Mouse (Mus musculus) yolk sac, embryonic 10.5 days (tissue): ENCODE results near the gene Kcng4.

Experiments
- DNase-seq: peaks from one replicate; pipeline ENCODE4 v3.0.0-alpha.2; 2017; ENCODE audit warnings: low spot score

Gene Kcng4

DNA sequence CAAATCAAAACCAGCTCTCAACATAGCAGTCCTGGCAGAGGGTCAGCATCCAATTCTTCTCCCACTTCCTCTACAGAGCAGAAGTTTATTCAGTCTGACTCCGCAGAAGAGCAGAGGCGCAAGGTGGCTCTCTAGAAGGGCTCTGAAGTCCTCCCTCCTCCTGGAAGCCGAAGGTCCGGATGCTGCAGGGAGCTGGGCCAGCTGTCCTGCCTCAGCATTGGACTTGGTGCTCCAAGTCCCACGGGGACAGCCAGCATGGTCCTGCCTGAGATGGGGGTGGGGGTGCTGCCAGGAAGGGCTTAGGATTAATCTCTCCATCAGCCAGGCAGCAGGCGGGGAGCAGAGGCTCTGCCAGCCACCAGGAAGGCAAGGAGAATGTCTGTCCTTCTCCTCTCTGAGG is at the start of gene Kcng4:
Gene Kcng4 (minus strand): TSS at position 303 of the 400 bp plus-strand sequence.
- no peak for DNase-seq

DNA sequence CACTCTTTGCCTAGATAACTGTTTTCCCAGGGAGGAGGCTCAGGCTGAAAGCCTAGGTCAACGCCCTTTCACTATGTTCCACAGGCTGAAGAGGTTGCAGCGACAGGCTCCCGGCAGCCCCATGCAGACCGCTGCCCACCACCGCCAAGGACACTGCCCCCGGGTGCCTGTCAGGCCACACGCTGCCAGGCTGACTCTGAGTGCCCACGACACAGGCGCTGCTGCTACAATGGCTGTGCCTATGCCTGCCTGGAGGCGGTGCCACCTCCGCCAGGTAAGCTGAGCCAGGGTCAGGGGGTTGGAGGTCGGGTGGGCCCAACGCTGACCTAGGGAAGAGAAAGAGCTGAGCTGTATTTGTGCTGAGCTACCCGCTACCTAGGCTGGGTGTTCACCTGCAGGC is 43.7 kb upstream of the Kcng4 start:
- DNase-seq, result no peak

DNA sequence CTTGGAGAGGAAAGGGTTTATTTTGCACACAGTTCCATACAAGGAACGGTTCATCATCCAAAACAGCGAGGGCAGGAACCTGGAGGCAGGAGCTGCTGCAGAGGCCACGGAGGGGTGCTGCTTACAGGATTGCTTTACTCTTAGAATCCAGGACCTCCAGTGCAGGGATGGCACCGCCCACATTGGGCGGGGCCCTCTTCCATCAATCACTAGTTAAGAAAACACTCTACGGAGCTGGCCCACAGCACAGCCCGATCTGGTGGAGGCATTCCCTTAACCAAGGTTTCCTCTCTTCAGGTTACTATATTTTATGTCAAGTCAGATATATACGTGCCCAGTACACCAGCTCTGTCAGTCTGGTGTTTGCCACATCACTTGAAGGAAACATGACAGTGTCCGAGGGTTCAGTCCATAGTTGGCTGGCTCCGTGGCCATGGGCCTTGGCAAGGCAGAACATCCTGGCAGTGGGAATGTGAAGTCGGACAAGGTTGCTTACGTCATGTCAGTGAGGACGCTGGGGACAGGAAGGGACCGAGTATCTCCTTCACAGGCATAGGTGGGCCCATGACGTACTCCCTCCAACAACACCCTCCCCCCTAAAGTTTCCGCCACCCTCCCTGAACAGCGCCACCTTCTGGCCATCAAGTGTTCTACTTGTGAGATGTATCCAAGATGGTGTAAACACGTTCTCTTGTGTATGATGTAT is 42.8 kb upstream of the Kcng4 start:
- DNase-seq, result peak; percentile 43

DNA sequence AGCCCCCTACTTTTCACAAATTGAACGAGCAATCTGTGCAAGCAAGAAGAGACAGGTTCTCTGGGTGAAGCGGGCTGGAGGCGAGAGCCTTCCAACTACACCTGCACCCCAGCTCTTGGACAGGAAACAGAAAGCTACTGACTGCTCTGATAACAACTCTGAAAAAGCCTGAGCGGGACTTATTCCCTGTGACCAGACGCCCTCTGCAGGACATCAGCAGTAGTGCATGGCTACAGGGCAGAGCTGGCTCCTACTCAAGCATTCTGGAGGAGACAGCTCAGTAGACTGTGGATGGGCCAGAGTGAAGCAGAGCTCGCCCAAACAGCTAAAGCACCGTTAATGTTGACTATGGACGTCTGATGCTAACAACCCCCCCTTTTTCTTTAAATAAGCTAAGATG is 40.9 kb upstream of the Kcng4 start:
- DNase-seq, result peak; percentile 66

DNA sequence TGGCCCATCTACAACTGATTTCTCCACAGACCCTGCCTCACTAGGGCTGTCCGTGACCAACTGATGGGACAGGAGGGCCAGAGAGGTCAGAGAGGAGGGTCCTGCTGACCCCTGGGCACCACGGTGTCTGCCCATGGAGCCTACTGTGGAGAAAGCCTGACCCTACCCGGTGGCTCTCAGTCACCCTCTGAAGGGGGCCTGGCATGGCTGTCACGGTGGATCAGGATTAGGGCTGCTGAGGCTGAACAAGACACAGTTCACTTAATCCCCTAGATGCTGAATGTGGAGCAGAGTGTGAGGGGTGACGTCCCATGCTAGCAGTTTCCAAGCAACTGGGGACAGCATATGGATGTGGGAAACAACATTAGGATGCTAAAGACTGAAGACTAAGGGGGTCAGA is 40.0 kb upstream of the Kcng4 start:
- no peak for DNase-seq

DNA sequence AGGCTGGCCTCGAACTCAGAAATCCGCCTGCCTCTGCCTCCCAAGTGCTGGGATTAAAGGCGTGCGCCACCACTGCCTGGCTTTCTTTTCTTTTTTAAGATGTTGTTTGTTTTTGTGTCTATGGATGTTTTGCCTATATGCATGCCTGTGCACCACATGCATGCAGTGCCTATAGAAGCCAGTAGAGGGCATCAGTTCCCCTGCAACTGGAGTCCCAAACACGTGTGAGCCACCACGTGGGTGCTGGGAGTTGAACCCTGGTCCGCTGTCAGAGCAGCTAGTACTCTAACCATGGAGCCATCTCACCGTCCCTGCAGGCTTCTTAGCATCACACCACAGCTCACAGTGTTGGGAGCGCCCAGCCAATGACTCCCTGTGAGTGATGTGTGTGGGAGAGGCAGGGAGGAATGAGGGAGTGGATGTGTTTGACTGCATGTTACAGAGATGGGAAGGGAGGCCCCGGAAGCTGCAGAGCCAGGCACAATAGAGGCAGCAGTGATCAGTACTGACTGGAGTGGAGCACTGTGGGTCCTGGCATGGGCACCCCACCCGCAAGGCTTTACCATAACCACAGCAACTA is 38.6 kb upstream of the Kcng4 start:
- no peak for DNase-seq

DNA sequence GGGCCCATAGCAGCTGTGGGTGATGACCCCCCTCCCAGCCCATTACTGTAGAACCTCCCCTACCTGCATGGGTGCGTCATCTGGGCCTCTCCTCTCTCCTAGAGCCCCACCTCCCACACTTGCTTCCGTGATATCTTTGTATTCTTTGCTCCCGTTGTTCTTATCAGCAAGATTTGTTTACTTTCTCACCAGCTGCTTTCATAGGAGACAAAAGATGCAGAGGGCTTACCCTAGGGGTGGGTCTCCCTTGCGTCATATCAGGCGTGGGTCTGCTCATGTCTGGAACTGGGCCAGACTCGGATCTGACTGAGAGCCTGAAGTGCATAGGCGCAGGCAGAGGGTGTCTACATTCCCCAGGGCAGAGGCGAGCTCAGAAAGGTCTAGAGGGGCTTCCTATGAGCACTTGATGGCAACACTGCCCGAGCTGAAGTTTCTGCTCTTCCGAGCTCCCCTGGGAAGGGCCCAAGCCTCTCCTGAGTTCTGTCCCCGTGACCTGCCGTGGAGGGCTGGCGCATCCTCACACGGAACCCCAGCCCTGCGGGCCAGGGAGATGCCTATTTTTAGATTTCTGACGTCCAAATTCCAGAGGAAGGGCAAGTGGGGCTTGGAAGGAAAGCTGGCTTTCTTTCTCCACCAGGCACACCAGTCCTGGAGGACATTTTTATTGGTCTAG is 35.1 kb upstream of the Kcng4 start:
- peak; percentile 67 for DNase-seq

DNA sequence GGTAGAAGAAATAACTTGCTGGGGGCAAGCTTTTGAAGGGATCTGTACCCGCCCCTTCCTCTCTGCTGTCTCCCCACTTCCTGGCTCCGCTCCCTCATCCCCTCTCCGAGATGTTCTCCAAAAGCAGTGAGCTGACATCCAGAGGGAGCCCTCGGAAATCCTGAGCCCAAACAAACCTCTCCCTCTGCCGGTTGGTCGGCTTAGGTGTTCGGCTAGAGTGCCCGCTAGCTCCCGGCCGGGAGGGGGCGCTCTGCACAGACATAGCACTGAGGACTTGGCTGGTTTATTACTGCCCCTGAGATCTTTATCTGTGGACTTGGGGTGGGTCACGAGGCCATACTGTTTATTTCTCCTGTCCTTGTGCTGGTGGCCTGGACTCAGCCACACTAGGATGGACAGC is 33.8 kb upstream of the Kcng4 start:
- no peak for DNase-seq

DNA sequence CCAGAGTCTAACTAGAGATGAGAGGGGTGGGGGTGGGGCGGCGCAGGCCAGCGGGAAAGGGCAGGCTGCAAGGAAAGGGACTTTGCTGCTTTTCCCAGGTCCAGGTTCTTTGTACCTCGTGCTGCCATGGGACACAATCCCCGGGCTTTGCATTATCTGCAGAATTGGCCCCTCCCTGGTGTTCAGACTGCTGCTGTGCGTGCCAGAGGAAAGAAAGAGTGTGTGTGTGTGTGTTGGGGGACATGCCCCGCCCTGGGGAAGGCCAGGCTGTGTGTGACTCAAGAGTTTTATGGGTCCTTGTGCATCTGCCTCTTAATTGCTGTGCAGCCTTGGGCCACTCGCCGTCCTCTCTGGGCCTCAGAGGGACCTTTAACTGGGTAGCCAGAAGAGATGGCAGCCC is 33.0 kb upstream of the Kcng4 start:
- DNase-seq, result no peak

DNA sequence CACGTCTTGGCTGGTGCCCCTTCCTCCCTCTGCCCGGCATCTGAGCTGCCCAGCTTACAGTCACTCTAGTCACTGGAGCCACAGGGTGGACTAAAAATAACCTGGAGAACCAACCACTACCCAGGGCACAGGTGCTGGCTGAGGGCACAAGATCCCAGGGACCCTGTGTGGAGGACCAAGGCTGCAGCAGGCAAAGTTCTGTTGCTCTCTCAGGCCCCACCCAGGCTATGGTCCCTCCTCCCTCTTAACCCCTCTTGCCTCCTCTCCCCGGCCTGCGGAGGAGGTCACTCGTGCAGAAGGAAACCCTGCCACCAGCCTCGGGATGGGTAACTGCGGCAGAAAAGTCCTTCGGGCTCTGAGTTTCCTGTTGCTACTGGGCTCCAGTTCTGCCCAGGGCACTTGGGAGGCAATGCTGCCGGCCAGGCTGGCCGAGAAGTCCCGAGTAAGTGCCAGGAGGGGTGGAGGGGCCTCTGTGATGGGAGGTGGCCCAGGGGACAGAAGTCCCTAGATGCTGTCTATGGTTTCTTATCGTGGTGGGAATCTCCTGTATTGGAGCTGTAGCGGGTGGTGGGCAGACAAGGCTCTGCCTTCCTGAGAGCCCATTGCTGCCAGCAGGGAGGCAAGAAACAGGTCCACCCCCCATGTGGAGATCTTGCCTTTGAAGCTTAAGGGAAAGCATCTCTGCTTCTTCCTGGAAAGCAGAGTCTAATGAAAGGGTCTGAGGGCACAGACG is 30.9 kb upstream of the Kcng4 start, which contains the start of gene Wfdc1:
Gene Wfdc1 (plus strand): TSS at position 147 of the 733 bp plus-strand sequence.
- DNase-seq, result no peak

DNA sequence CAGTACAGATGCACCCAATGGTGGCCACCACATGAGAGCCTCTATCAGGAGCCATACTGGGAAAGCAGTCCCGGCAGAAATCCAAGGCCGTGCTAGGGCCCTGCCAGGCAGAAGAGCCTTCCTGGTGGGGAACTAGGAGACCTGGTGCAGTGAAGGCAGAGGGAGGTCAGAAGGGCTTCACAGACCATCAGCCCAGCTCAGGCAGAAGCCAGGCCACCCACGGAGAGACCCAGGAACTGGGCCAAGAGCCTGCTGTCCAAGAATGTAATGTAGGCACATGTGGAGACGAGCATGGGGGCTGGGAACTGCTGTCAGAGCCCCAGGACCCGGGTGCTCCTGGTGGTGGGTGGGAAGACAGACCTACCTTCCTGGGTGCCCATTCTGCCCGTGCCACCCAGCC is 29.8 kb upstream of the Kcng4 start:
- DNase-seq, result peak; percentile 45

DNA sequence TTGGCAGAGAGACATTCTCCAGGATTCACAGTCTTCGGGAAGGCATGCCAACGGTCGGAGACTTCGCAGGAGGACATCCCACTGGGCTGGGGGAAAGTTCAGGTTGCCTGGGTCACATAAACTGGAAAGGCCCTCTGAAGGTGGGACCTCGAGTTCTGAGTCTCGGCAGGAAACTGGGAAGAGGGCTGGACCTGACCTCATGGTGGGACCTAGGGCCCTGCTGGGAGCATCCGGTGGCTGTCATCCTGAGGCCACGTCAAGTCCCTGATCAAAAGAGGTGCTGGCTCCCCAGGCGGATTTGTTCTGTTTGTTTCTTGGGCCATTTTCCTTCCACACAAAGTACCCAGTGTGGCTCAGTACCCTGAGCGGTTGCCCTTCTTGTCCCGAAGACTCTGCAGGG is 28.0 kb upstream of the Kcng4 start:
- no peak for DNase-seq

DNA sequence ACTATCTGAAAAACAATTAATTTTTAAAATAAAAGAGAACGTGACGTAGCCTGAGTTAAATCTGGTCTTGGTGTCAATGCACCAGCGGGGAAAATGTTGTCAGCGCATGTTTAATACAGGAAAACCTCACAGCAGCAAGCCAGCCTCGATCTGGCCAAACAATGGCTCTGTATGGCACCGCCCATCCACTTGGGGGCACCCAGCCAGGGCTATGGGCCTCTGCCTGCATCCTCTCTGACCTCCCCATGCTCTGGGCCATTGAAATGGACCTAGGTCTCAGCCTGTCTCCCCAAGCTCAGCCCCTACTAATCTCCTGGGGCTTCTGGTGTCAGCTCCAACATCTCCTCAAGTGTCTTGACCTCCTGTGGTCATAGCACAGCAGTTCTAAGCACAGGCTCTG is 26.4 kb upstream of the Kcng4 start:
- DNase-seq, result no peak

DNA sequence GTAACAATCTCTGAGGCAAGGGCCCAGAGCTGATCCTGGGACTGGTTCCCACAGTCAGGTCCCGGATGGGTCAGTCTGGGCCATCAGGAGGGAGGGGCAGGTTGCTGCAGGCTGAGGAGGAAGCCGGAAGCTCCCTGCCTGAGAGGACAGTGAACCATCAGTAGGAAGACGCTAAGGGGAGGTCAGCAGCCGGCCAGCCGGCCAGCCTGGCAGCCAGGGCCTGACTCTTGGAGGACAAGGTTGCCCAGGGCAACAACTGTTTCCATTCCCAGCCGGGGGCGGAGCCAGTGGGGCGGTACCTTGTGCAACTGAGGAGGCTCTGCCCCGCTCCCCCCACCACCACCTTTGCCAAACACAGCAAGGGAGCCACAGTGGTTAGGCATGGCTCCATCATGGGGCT is 25.6 kb upstream of the Kcng4 start:
- peak; percentile 65 for DNase-seq

DNA sequence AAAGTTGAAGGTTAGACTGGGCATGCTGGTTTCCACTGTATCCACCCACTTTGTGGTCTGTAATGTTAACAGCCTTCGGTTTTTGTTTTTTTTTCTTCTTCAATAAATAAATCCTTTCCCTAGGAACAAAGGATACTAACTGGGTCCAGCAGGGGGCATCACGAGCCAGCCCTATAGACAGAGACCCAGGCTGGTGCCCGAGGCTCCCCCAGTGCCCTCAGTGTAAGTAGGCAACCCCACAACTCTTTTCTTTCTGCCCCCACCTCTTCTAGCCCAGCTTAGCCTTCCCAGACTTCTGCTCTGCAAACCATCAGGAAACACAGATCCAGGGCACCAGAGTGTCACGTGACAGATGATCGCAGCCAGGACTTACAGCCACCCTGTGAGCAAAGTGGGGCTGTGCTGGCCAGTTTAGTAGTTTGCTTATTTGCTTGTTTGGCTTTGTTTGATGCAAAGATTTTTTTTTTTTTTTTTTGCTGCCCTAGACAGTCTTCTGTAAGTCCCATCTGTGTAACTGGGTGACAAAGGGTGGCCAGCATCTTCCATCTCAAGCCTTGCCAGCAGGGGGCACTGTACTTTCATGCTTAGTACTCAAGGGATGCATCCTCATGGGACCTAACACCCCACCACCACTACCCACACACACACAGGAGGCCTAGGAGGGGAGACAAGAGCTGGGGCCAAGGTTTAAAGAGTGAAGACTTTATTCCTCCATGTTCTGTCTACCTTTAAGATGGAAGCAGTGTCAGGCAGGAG is 21.4 kb upstream of the Kcng4 start:
- peak; percentile 41 for DNase-seq

DNA sequence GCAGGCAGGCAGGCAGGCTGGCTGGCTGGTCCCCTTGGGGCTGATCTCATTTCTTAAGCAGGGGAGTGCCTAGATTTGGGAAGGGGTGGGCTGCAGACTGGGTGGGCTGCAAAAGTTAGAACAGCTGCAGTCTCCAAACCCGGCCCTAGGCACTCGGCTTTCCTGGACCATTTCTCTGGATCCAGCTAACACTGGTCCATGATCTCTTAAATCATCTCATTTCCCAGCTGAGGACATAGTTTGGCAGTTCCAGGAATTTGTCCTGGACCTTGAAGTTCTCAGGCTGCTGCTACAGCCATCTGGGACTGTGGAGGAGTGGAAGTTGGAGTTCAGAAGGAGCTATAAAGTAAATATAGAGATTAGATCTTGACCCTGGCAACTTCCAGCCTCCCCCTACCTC is 15.8 kb upstream of the Kcng4 start:
- no peak for DNase-seq

DNA sequence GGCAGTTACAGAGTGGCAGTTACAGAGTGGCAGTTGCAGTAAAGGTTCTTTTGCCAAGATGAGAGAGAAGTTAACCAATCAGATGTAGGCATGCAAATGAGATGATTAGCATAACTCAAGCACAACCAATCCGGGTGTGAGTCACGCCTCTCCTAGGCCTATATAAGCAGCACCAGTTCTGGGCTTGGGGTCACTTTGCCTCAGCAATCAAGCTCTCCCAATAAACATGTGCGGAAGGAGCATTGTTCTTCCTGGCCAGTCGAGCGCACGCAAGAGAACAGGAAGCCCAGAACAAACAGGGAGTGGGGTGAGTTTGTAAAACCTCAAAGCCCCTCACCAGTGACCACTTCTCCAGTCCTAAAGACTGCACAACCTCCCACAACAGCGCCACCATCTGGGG is 11.4 kb upstream of the Kcng4 start:
- DNase-seq, result no peak

DNA sequence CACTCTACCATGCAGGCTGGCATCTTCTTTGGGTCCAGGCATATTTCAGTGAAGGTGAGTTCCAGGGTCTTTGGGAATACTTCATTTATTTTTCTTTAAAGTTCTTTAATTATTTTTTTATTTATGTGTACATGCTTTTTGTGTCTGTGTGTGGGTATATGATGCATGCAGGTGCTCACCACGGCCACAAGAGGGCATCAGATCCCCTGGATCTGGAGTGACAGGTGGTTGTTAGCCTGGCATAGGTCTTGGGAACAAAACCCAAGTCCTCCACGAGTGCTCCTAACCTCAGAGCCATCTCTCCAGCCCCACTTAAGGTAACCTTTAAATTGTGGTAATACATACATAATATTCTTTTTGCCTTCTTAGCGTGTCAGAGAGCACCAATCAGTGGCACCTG is 10.7 kb upstream of the Kcng4 start:
- DNase-seq, result no peak

DNA sequence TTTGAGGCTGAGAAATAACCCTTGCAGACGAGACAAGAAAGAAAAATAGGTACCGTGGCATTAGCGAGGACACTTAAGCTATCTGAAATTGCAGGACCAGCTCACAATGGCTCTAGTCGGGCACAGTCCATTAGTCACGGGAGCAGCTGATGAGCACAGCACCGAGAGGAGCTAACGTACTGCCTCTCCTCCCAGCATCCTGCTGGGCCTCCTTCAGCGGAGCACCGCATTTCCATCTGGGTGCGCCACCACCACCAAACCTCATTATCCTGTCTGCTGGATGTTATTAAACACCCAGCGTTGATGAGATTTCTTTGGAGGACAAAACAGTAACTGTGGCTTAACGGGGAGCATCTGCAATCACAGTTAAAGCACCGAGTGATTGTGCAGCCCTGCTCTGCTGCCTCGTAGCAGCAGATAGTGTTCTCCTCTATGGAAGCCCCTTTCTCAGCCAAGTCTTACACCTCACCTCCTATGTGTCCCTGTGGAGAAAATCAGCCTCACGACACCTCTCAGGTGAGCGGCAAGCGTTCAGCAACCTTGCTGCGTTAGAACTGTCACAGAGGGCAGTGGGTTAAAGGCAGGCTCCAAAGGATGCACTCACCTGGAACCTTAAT is 9.6 kb upstream of the Kcng4 start:
- DNase-seq, result no peak

DNA sequence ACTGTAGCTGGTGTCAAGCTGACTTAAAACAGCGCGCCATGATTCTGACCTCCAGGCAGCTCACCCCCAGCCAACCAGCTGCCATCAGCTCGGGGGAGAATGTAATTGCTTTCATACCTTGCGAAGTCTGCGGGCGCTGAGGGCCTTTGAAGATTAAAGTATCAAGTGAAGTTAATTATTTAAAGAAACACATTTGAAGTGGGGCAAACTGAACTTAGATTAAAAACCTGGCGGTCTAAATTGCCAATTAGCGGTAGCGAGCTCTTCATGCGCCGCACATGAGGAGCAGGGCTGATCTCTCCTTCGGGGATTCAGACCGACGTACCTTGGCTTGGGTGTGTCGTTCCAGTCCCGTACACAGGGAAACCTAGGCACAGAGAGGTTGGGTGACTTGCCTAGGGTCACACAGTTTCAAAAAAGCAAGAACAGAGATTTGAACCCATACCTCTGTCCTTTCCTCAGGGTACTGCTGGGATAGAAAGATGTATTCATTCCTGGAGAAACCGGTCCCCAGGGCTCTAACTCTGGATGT is 9.0 kb upstream of the Kcng4 start:
- DNase-seq, result no peak

DNA sequence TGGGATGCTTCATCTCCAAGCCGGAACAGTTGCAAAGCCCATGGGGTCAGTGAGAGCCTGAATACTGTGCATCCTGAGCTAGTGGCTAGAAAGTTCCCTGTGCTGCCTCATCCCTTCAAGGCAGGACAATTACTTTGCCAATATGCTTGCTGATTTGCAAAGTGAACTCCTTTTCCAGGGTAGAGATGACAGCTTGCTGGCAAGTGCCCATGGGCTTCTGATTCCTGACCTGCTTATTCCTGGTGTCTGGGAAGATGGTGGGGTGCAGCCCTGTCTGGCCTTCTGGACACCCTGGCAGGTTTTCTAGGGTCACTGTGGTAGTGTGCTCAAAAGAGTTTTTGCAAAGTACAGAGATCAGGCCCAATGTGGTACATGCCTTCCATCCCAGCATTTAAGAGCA is 7.5 kb upstream of the Kcng4 start:
- no peak for DNase-seq
